Mouse (Mus musculus) frontal cortex, adult 2 months (tissue): ENCODE results near the gene Slc15a5. TPM values are rescaled to one million over a fixed set of nuclear protein-coding genes. Genes with fewer than 3 reads are reported as not detected.
A peak's percentile ranks its signal among the peaks of the same experiment; 100 is the strongest.
"Not testable (repeated sequence)": the region's sequence is repeated elsewhere in the genome, so short reads cannot be mapped to it uniquely, and the experiment has no call there.

Source experiments
- DNase-seq, 2 experiments: peaks; one replicate each; pipeline ENCODE4 v3.0.0; 2022; ENCODE audit warnings: low spot score in 1 of 2; ENCODE audit errors: extremely low spot score in 1 of 2
- polyA plus RNA-seq: library from polyadenylated mRNA; depleted of rRNA; stranded (reverse); fragments of >200 nt; gene quantifications from 2 replicates; pipeline ENCODE4 v1.2.3, GENCODE M21; 2012; rRNA removed

Slc15a5 gene
- 0.06 TPM in 2 replicates for polyA plus RNA-seq

- DNase-seq: no peak
Observed at GRCm38 (mm10) chr6:138079816-138080215, at the start of gene Slc15a5. Gene Slc15a5, minus strand, starts transcription at chr6:138079916.

GRCm38 (mm10) chr6:138128392-138129335, 48.9 kb upstream of the Slc15a5 start:
- DNase-seq: peak in 1 of 2 experiments; percentile 17

DNA sequence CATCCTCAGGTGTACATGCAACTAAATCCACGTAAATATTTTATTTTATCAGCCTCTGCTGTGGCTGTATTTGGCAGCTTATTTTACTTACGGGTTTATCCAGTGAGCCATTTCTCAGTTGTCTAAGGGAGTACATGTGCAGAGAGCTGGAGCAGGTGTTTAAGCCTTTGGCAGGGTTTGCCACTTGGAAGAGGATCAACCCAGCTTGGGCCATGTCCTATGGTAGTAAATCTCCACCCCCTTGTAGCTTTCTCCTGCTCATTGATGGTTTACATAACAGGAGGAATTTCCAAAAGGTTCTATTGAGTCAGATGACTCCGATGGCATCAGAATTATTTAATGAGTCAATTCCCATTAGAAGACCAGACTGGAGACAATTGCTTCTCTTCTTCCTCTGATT, 37.8 kb upstream of the Slc15a5 start:
- no peak for DNase-seq

- no peak for DNase-seq
Observed at GRCm38 (mm10) chr6:138104559-138104958, 24.8 kb upstream of the Slc15a5 start.

DNA sequence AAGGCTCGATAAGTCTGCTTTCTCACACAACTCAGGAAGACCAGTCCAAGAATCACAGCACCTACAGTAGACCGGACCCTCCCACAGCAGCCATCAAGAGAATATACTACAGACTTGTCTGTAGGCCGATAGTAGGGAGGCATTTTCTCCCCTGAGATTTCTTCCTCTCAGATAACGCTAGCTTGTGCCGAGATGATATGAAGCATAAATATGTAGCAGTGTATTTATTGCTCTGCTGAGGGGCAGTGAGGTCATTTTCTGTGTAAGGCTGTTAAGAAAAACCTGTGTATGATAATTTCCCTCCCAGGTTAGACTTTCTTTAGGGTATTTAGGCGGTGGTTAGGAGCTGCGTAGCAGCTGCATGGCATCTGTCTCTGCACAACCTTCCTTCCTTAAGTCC, 23.2 kb upstream of the Slc15a5 start:
- no peak for DNase-seq

GRCm38 (mm10) chr6:138101843-138102242, 22.1 kb upstream of the Slc15a5 start:
- no peak for DNase-seq

DNA sequence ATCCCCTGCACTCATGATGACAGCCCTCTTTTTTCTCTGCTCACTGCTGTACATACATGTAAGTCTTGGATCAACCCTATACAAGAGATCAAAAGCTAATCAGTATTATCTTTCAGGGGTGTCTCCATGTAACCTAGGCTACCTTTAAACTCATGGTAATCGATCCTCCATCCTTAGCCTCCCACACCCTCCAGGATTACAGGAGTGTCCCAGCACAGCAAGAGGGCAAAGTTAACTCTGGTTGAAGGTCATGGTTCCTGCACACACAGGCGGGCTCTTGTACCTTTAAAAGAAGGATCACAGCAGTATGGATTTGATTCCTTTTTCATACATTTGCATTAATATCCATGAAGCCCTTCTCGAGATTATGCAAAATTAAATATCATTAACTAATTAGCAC, 19.9 kb upstream of the Slc15a5 start:
- DNase-seq: no peak

- no peak for DNase-seq
Observed at GRCm38 (mm10) chr6:138095060-138095459, 15.3 kb upstream of the Slc15a5 start.

- peak in 1 of 2 experiments; percentile 19 for DNase-seq
Observed at GRCm38 (mm10) chr6:138092432-138092831, 12.7 kb upstream of the Slc15a5 start.

GRCm38 (mm10) chr6:138089084-138089483, 9.4 kb upstream of the Slc15a5 start:
- DNase-seq: no peak

- DNase-seq: not testable (repeated sequence)
Observed at GRCm38 (mm10) chr6:138086421-138086820, 6.7 kb upstream of the Slc15a5 start.

DNA sequence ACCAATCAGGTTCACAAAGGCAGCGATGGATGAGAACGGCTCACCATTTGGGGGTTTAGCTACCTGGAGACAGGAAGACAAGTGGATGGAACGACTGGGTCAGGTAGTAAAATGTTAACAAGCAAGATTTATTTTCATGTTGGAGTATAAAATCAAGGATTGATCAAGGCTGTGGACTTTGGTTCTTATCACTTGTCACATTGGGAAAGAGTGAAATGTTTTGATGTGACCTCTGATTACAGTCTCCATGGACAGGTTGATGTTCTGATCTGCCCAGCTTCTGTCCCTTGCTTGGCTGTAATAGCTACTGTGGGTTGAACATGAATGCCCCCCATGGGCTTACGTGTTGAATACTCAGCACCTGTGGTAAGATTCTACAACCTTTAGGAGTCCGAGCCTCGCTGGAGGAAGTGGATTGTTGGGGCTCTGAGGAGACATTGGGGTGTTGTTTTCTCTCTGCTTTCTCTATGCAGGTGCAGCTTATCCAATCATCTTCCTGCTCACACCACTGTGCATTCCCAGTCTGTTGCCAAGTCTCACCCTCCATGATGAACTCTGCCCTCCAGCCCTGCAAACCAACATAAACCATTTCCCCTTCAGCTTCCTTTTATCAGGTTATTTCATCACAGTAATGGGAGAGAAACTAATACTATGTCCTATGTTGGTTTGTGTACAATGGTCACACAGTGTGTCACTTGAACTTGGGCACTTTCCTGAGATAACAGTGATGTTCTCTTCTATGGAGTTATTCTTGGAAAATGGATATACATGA, 1.2 kb upstream of the Slc15a5 start:
- no peak for DNase-seq

DNA sequence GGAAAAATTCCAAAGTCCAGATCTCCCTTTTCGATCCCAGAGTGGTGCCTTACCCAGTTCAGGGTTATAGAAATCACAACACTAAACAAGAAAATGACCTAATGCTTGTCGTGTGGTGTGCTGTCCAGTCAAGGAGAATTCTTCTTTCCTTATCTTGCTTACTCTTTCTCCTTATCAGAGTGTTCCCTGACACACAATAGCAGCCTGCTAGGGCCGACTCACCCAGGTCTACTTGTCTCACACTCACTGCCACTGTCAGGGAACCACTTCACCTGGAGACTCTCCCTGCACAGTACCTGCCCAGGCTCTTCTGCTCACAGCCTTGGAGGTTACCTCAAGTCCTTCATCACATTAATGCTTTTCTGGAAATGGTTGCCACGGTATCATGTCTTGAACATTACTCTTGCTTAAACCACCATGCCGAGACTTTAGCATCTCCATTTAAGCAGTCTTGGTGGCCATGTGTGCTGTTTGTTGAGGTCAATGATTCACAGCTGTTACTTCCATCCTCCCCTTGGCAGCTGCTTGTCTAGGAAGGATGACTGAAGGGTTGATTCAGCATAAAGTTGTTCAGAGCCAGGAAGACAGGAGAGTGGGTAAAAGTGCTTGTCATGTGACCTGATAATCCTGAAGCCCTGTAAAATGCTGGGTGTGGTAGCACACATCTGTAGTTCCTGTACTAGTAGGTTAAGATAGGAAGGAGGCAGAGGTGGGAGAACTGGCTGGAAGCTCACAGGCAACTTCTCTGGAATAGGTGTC, 1.9 kb downstream of the Slc15a5 start:
- no peak for DNase-seq

GRCm38 (mm10) chr6:138075723-138076122, 4.0 kb downstream of the Slc15a5 start:
- no peak for DNase-seq

GRCm38 (mm10) chr6:138073540-138073939, 6.2 kb downstream of the Slc15a5 start:
- no peak for DNase-seq

GRCm38 (mm10) chr6:138072963-138073339, 6.8 kb downstream of the Slc15a5 start:
- DNase-seq: no peak

DNA sequence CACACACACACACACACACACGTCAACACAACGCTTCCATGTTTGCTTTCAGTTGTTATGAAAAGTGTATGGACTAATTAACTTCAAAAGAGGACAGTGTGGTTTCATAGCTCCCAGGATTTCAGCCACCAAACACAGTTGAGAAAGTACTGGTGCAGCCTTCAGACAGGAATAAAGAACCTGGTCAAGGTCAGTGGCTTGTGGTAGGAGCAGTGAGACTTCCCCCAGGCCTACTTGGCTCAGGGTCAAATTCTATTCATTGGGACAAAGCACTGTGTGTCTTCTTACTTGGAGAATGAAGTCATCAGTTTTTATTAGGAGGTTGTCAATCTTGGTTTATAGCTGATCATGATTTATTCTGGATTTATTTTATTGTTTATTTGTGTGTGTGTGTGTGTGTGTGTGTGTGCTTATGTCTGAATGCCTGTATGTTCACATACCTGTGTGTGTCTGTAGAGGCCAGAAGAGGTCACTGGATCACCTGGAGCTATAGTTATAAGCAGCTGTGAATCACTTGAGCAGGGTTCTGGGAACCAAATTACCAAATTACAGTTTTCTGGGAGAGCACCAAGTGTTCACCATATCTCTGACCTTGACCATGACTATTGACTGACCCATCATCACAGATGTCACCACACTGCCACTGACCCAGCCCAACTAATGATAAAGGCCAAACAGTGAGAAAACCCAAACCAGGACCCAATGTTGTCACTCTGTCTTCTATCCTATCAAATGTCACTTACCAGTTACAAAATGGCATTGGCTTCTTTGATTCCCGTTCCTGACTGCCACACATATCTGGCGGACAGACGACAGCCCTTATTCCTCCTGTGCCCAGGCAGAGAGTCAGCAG, 7.4 kb downstream of the Slc15a5 start:
- no peak for DNase-seq

DNA sequence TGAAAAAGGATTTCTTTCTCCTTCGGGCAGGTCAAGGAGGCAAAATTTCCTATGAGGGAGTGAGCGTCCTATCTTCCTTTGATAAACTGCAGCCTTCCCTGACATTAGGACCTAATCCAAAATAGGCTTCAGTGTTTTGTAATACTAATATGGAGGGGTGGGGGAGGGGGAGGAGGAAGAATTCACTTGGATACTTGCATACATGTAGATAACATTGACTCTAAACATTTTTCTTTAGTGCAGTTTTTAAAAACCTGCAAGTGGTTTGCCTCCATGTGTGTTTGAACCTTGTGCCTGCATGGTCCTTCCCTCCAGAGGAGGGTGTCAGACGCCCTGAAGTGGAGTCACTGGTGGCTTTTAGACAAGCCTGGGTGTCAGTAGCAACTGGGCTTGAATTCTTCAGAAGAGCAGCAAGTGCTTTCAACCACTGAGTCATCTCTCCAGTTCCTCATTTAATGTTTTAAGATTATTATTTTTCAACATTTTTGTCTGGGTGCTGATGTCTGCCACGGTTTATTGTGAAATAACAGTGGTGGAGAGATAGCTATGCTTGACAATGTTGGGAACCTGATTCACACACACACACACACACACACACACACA, 8.1 kb downstream of the Slc15a5 start:
- DNase-seq: no peak

- peak; percentile 8 to 23 for DNase-seq
Observed at GRCm38 (mm10) chr6:138070720-138071504, 8.8 kb downstream of the Slc15a5 start.
